Mouse (Mus musculus) stomach, adult 2 months (tissue): ENCODE measurements around the gene Acrv1. TPM values are rescaled to one million over a fixed set of nuclear protein-coding genes. Genes with fewer than 3 reads are reported as not detected.

ENCODE experiments used
- polyA plus RNA-seq: library from polyadenylated mRNA; depleted of rRNA; stranded (reverse); fragments of >200 nt; gene quantifications from 2 replicates; pipeline ENCODE4 v1.2.3, GENCODE M21; 2012; rRNA removed

Acrv1 gene
- not detected in 2 replicates for polyA plus RNA-seq

GRCm38 (mm10) chr9:36692920-36693319, at the start of gene Acrv1:
TSS of gene Acrv1 (plus strand) at chr9:36693220.

GRCm38 (mm10) chr9:36643276-36643675, 49.7 kb upstream of the Acrv1 start, which contains the start of gene A630095E13Rik:
TSS of gene A630095E13Rik (minus strand) at chr9:36643376.

GRCm38 (mm10) chr9:36727034-36727755, 34.2 kb downstream of the Acrv1 start, which contains the start of gene Chek1:
TSS of gene Chek1 (minus strand) at chr9:36727065.

Other genes starting within 250 kb of the Acrv1 start
- not detected in 2 replicates for gene Gm9513, start 217.6 kb upstream of the Acrv1 start, polyA plus RNA-seq
- gene Gm5615, start 151.3 kb upstream of the Acrv1 start, polyA plus RNA-seq, result not detected in 2 replicates
- gene Gm17689, start 110.6 kb upstream of the Acrv1 start, polyA plus RNA-seq, result not detected in 2 replicates
- gene A630095E13Rik, start 49.8 kb upstream of the Acrv1 start, polyA plus RNA-seq, result not detected in 2 replicates
- 0.18 and 0.35 TPM in 2 replicates for gene Chek1, start 33.8 kb downstream of the Acrv1 start, polyA plus RNA-seq
- 21.7 and 44.4 TPM in 2 replicates for gene Stt3a, start 74.5 kb downstream of the Acrv1 start, polyA plus RNA-seq
- 31.8 and 68.1 TPM in 2 replicates for gene Ei24, start 104.2 kb downstream of the Acrv1 start, polyA plus RNA-seq
- gene Fez1, start 128.6 kb downstream of the Acrv1 start, polyA plus RNA-seq, result 0.40 and 0.93 TPM in 2 replicates